Mouse (Mus musculus) midbrain, embryonic 14.5 days (tissue): ENCODE measurements around the gene Dcbld2. TPM values are rescaled to one million over a fixed set of nuclear protein-coding genes. Genes with fewer than 3 reads are reported as not detected.
"Not testable (repeated sequence)": the region's sequence is repeated elsewhere in the genome, so short reads cannot be mapped to it uniquely, and the experiment has no call there.

Source experiments
- ATAC-seq: fragments of 200-750 bp; cut with Nextera tagmentation; 2 replicates; pipeline ENCODE4 v1.8.0; 2017; ENCODE audit warnings: moderate number of reproducible peaks, moderate library complexity; ENCODE audit not compliant: low FRiP score, low TSS enrichment
- DNase-seq: peaks from one replicate; pipeline ENCODE4 v3.0.0-alpha.2; 2015
- H3K27ac ChIP-seq: fragments of 300-500 bp; sonication (generic); replicated peaks from 2 replicates; pipeline ENCODE4 v1.5.1; 2014; ENCODE audit warnings: mild to moderate bottlenecking, low read depth, low read length, moderate library complexity
- H3K27me3 ChIP-seq: fragments of 300-500 bp; sonication (generic); 2 replicates; pipeline ENCODE4 v1.6.1; 2014; ENCODE audit warnings: low read length, control low read depth, mixed read lengths; ENCODE audit not compliant: control insufficient read depth, insufficient read depth
- H3K36me3 ChIP-seq: fragments of 300-500 bp; sonication (generic); 2 replicates; pipeline ENCODE4 v1.6.1; 2014; ENCODE audit warnings: low read length, control low read depth; ENCODE audit not compliant: control insufficient read depth, insufficient read depth
- H3K4me1 ChIP-seq: fragments of 300-500 bp; sonication (generic); 2 replicates; pipeline ENCODE4 v1.6.1; 2014; ENCODE audit warnings: mild to moderate bottlenecking, antibody characterized with exemption, low read length, control low read depth; ENCODE audit not compliant: control insufficient read depth, insufficient read depth
- H3K4me2 ChIP-seq: fragments of 300-500 bp; sonication (generic); 2 replicates; pipeline ENCODE4 v1.6.1; 2014; ENCODE audit warnings: mild to moderate bottlenecking, low read length, moderate library complexity
- H3K4me3 ChIP-seq: fragments of 300-500 bp; sonication (generic); replicated peaks from 2 replicates; pipeline ENCODE4 v1.5.1; 2014; ENCODE audit warnings: low read depth, low read length
- H3K9ac ChIP-seq: fragments of 300-500 bp; sonication (generic); replicated peaks from 2 replicates; pipeline ENCODE4 v1.6.1; 2014; ENCODE audit warnings: mild to moderate bottlenecking, low read length, moderate library complexity
- H3K9me3 ChIP-seq: fragments of 300-500 bp; sonication (generic); 2 replicates; pipeline ENCODE4 v1.6.1; 2016; ENCODE audit warnings: low read length, control low read depth, mixed read lengths; ENCODE audit not compliant: control insufficient read depth
- WGBS: fragments of 180-500 bp; shearing (Covaris S2); extraction: QIAGEN DNeasy Blood & Tissue Kit; methylation state at CpG from one replicate; pipeline ENCODE4 v1.1.7; 2014; 5-methylcytosine and 5-hydroxymethylcytosine counted together
- polyA plus RNA-seq: library from polyadenylated mRNA; unstranded; fragments of >200 nt; fragmentation: Nextera tagmentation; extraction: Ambion mirVana; gene quantifications from 2 replicates; pipeline ENCODE4 v1.2.1, GENCODE M21; 2014

The Dcbld2 gene
- polyA plus RNA-seq, 1 experiment from 2014 or later, result 9.3 TPM

GRCm38 (mm10) chr16:58455118-58455517 is 46.9 kb downstream of the Dcbld2 start:
- DNase-seq (no peak), ATAC-seq (no peak)
- WGBS, result 89% methylated on average over 5 of the region's 5 CpGs
- H3K4me2 ChIP-seq, result no peak overlapping the region
- no peaks in the 10 kb centered on the region for H3K9me3 ChIP-seq
- H3K27me3 ChIP-seq, result no peaks in the 10 kb centered on the region
- no peak overlapping the region for H3K4me3 ChIP-seq
- no peaks in the 10 kb centered on the region for H3K4me1 ChIP-seq
- H3K27ac ChIP-seq, result no peak overlapping the region
- peaks cover 30% of the 10 kb centered on the region for H3K36me3 ChIP-seq
- H3K9ac ChIP-seq, result no peak overlapping the region

GRCm38 (mm10) chr16:58456445-58456844 is 48.2 kb downstream of the Dcbld2 start:
- H3K27ac ChIP-seq, result no peak overlapping the region
- no peak overlapping the region for H3K9ac ChIP-seq
- no peaks in the 10 kb centered on the region for H3K9me3 ChIP-seq
- no peak overlapping the region for H3K4me2 ChIP-seq
- H3K4me1 ChIP-seq, result no peaks in the 10 kb centered on the region
- ATAC-seq (no peak), DNase-seq (no peak)
- WGBS, result 93% methylated on average over 5 of the region's 5 CpGs
- H3K36me3 ChIP-seq, result peaks cover 31% of the 10 kb centered on the region
- no peak overlapping the region for H3K4me3 ChIP-seq
- H3K27me3 ChIP-seq, result no peaks in the 10 kb centered on the region

GRCm38 (mm10) chr16:58456991-58457390 is 48.7 kb downstream of the Dcbld2 start:
- ATAC-seq, result no peak
- WGBS, result 93% methylated on average over 6 of the region's 6 CpGs
- Histone ChIP-seq H3K9ac (no peak overlapping the region), H3K4me3 (no peak overlapping the region), H3K9me3 (no peaks in the 10 kb centered on the region), H3K4me2 (no peak overlapping the region), H3K27ac (no peak overlapping the region), H3K27me3 (no peaks in the 10 kb centered on the region), H3K36me3 (peaks cover 27% of the 10 kb centered on the region), H3K4me1 (no peaks in the 10 kb centered on the region)
- DNase-seq, result no peak

- not testable (repeated sequence) for H3K9me3 ChIP-seq, ATAC-seq, H3K27me3 ChIP-seq, H3K4me1 ChIP-seq, H3K4me3 ChIP-seq, H3K27ac ChIP-seq, H3K4me2 ChIP-seq, H3K9ac ChIP-seq, DNase-seq
- WGBS, result 49% methylated on average over 3 of the region's 3 CpGs
- peaks cover 42% of the 10 kb centered on the region for H3K36me3 ChIP-seq
These were observed 51.7 kb downstream of the Dcbld2 start for GRCm38 (mm10) chr16:58459966-58460365.

GRCm38 (mm10) chr16:58460386-58460785 is 52.1 kb downstream of the Dcbld2 start:
- ATAC-seq (no peak), DNase-seq (no peak)
- Histone ChIP-seq H3K4me3 (no peak overlapping the region), H3K4me1 (no peaks in the 10 kb centered on the region), H3K27ac (no peak overlapping the region), H3K9me3 (no peaks in the 10 kb centered on the region), H3K9ac (no peak overlapping the region), H3K36me3 (peaks cover 46% of the 10 kb centered on the region), H3K4me2 (no peak overlapping the region), H3K27me3 (no peaks in the 10 kb centered on the region)
- WGBS, result 95% methylated on average over 10 of the region's 10 CpGs

GRCm38 (mm10) chr16:58461856-58462518 is 53.7 kb downstream of the Dcbld2 start:
- Histone ChIP-seq H3K27ac (no peak overlapping the region), H3K36me3 (peaks cover 52% of the 10 kb centered on the region), H3K4me3 (no peak overlapping the region), H3K4me2 (no peak overlapping the region), H3K9me3 (no peaks in the 10 kb centered on the region), H3K4me1 (no peaks in the 10 kb centered on the region), H3K9ac (no peak overlapping the region), H3K27me3 (no peaks in the 10 kb centered on the region)
- ATAC-seq (no peak), DNase-seq (no peak)
- WGBS, result 94% methylated on average over 2 of the region's 2 CpGs

- H3K4me3 ChIP-seq, result no peak overlapping the region
- H3K4me2 ChIP-seq, result no peak overlapping the region
- no peaks in the 10 kb centered on the region for H3K27me3 ChIP-seq
- DNase-seq (no peak), ATAC-seq (no peak)
- peaks cover 49% of the 10 kb centered on the region for H3K36me3 ChIP-seq
- no peaks in the 10 kb centered on the region for H3K4me1 ChIP-seq
- no peaks in the 10 kb centered on the region for H3K9me3 ChIP-seq
- H3K9ac ChIP-seq, result no peak overlapping the region
- 94% methylated on average over 2 of the region's 2 CpGs for WGBS
- H3K27ac ChIP-seq, result no peak overlapping the region
These were observed 54.3 kb downstream of the Dcbld2 start for GRCm38 (mm10) chr16:58462519-58462918.

- Histone ChIP-seq H3K36me3 (peaks cover 48% of the 10 kb centered on the region), H3K4me3 (no peak overlapping the region), H3K27me3 (no peaks in the 10 kb centered on the region), H3K4me2 (no peak overlapping the region), H3K9ac (no peak overlapping the region), H3K9me3 (no peaks in the 10 kb centered on the region), H3K27ac (no peak overlapping the region), H3K4me1 (no peaks in the 10 kb centered on the region)
- ATAC-seq (no peak), DNase-seq (no peak)
- 92% methylated on average over 14 of the region's 14 CpGs for WGBS
These were observed 55.8 kb downstream of the Dcbld2 start for GRCm38 (mm10) chr16:58464051-58464450.

GRCm38 (mm10) chr16:58465412-58465811 is 57.2 kb downstream of the Dcbld2 start:
- ATAC-seq (no peak), DNase-seq (no peak)
- Histone ChIP-seq H3K9ac (no peak overlapping the region), H3K27me3 (no peaks in the 10 kb centered on the region), H3K9me3 (no peaks in the 10 kb centered on the region), H3K27ac (no peak overlapping the region), H3K36me3 (peaks cover 48% of the 10 kb centered on the region), H3K4me3 (no peak overlapping the region), H3K4me1 (no peaks in the 10 kb centered on the region), H3K4me2 (no peak overlapping the region)
- WGBS, result 94% methylated on average over 9 of the region's 9 CpGs
